Mouse (Mus musculus) erythroblast, embryonic 14.5 days (primary cell): Measurements from ENCODE around the gene Gm49320.

Source experiments
- GATA1 ChIP-seq: IDR thresholded peaks from 2 replicates; pipeline ENCODE4 v1.6.1; 2012; ENCODE audit warnings: low read length, inconsistent platforms, mixed read lengths
- TAL1 ChIP-seq: IDR thresholded peaks from 3 replicates; pipeline ENCODE4 v1.6.1; 2012; ENCODE audit warnings: low read length, inconsistent platforms, mixed read lengths

DNA sequence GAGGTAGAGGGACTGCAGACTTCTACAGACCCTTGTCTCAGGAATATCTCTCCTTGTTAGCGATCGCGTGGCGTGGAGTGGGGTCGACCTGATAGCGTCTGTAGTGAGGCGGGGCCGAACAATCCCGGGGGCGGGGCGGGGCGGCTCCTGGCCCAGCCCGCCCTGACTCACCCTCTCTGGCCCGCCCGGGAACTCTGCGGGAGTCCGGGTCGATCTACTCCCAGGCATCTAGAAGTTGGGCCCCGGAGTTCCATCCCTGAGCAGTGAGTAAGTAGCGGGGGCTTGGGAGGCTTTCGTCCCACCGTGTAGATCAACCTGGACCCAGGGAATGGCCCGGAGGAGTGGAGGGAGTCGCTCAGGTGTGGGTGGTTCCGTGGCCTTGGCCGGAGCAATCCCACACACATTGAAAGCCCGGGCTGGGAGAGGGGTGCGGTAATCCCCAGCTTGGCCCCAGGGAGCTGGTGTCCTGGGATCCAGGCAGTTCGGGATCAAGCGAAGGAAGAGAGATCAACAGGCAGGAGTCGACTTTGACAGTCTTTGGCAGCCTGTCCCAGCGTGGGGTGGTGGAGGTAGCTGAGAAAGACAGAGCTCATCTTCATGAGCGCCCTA, 11.8 kb upstream of the Gm49320 start, which contains the start of gene Lrrc8e:
- TF ChIP-seq TAL1 (no peak), GATA1 (no peak)
